Mouse (Mus musculus): ENCODE results near the gene Ranbp3l. TPM values are rescaled to one million over a fixed set of nuclear protein-coding genes. Genes with fewer than 3 reads are reported as not detected.
A peak's percentile ranks its signal among the peaks of the same experiment; 100 is the strongest.

The Ranbp3l gene
- polyA plus RNA-seq (2016; fragmentation: Nextera tagmentation; extraction: Ambion mirVana) = 7.0 and 10.9 TPM in 2 replicates

DNA sequence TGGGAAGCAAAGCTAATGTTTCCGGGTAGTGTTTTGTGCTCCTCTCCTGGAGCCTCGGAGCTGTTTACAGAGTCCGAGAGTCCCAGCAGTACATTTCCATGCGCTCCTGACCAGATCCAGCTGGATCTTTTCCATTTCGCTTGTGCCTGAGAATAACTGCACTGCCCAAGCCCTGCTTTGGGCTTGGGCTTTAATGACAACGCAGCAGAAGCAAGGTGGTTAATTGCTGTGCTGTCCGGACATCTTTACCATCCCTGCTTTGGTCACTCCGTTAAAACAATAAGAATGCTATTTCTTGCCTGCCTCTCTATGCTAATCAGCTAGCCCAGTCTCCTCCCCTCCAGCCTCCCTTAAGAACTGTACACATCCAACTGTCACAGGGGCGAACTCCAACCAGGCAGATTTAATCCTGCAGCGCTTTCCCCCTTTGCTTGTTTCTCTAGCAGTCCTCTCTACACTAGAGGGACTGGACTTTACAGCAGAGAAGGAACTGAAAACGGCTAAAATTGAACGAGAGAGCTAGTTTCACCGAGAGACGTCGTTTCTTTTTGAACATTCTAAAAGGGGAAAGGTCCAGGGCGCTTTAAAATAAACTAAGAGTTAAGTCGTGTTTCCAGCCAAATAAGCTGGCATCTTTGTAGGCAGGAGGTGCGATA, at the start of gene Ranbp3l:
Gene Ranbp3l (plus strand): TSS at position 377 of the 656 bp plus-strand sequence.
- Histone ChIP-seq H3K27me3 (no peaks in the 10 kb centered on the region), H3K4me1 (no peaks in the 10 kb centered on the region; the same call in 1 of the 2 replicates), H3K36me3 (no peaks in the 10 kb centered on the region), H3K4me3 (no peak within 1 kb of the TSS), H3K9ac (replicated peaks) (peak within 1 kb of the TSS; percentile 34; the same call in 1 of the 2 replicates), H3K27ac (replicated peaks) (no peak within 1 kb of the TSS), H3K9me3 (no peaks in the 10 kb centered on the region), H3K4me2 (replicated peaks) (peak within 1 kb of the TSS; percentile 34)
- ATAC-seq (ENCODE audit: low FRiP score, low read depth) = no peak
- WGBS = 63% methylated on average over 18 of the region's 18 CpGs

DNA sequence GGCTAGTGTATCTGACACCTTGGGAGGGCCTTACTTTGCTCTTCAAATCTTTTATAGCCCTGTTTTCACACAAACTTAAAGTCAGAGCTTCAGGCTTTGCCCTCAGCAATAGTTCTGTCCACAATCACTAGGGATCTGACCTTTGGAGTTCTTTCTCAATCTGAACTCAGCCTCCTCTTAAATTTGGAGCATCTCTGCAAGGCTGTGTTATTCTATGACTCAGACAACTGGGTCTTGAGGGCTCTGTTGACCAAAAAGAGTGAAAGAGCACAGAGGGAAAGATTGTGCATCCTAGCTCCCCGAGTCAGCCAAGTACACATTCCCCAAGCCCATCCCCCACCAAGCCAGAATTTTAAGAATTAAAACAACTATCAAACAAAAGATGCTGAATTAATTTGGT, 37.7 kb upstream of the Ranbp3l start:
- no peaks in the 10 kb centered on the region for H3K27me3 ChIP-seq
- H3K36me3 ChIP-seq = no peaks in the 10 kb centered on the region
- WGBS = 88% methylated on average over 1 of the region's 1 CpGs

DNA sequence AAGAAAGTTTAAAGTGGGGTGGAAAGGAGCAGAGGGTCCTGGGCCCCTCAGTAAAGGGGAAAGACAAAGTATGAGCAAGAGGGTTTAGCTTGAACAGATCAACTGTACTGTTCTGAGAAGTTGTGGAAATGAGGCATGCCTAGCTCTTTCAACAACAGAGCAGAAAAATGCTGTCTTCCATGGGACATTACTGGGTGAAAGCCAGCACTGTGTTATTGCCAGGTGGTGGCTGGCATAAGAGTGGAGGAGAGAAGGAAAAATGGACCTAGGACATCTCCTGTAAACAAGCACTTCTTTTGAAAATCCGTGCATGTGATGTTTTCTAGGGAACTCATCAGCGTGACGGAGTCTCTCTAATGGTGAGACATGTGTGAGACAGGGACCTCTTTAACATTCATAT, 30.8 kb upstream of the Ranbp3l start:
- no peak overlapping the region for H3K4me3 ChIP-seq
- H3K4me1 ChIP-seq = no peaks in the 10 kb centered on the region
- no peaks in the 10 kb centered on the region for H3K9me3 ChIP-seq
- H3K4me2 ChIP-seq (replicated peaks) = no peak overlapping the region
- no peak overlapping the region for H3K27ac ChIP-seq (replicated peaks)
- WGBS = 89% methylated on average over 3 of the region's 3 CpGs
- H3K36me3 ChIP-seq = no peaks in the 10 kb centered on the region
- no peak overlapping the region for H3K9ac ChIP-seq (replicated peaks)
- no peaks in the 10 kb centered on the region for H3K27me3 ChIP-seq
- no peak for ATAC-seq (ENCODE audit: low FRiP score, low read depth)

More for the DNA sequence above, 37.7 kb upstream of the Ranbp3l start:
- H3K9me3 ChIP-seq = no peaks in the 10 kb centered on the region
- ATAC-seq (ENCODE audit: low FRiP score, low read depth) = no peak
- no peak overlapping the region for H3K27ac ChIP-seq (replicated peaks)
- H3K9ac ChIP-seq (replicated peaks) = no peak overlapping the region
- H3K4me3 ChIP-seq = no peak overlapping the region
- no peaks in the 10 kb centered on the region for H3K4me1 ChIP-seq
- H3K4me2 ChIP-seq (replicated peaks) = no peak overlapping the region

DNA sequence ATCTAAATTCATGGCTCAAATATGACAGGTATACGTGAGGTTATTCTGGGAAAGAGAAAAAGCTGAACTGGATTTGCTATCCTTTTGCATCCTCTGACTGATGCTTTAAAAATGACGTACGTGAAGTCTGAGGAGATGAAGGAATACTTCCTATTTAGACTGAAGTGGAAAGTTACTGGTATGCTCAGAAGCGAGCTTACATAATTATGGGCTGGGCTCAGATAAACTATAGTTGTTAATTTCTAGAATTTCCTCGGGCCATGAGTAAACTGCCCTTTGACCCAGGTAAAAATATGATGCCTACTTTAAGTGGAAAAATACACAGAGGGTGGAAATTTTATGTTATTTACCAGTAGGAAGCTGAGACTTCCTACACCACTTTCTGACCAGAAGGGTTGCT, 26.9 kb upstream of the Ranbp3l start:
- no peaks in the 10 kb centered on the region for H3K9me3 ChIP-seq
- H3K27ac ChIP-seq (replicated peaks) = no peak overlapping the region
- no peak for ATAC-seq (ENCODE audit: low FRiP score, low read depth)
- 89% methylated on average over 5 of the region's 5 CpGs for WGBS
- H3K9ac ChIP-seq (replicated peaks) = no peak overlapping the region
- H3K27me3 ChIP-seq = no peaks in the 10 kb centered on the region
- no peak overlapping the region for H3K4me2 ChIP-seq (replicated peaks)
- H3K4me3 ChIP-seq = no peak overlapping the region
- H3K36me3 ChIP-seq = no peaks in the 10 kb centered on the region
- no peaks in the 10 kb centered on the region for H3K4me1 ChIP-seq

DNA sequence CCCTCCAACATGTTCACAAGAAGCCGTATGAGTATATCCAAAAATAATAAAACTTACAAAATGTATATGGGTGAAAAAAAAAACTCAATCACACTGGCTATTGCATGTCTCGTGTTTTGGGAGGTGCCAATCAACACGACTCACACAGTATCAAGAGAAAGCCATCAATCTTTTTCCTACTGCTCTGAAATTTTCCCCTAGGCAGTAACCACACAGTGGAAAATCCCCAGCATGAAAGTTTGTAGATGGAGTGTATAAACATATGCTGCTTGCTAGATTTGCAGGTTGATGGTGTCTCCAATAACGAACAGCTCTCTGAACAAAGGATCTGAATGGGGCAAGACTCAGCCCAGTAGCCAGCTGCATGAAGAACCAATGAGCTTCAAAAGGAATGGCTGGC, 16.9 kb upstream of the Ranbp3l start:
- 79% methylated on average over 4 of the region's 4 CpGs for WGBS
- Histone ChIP-seq H3K4me1 (no peaks in the 10 kb centered on the region), H3K9me3 (no peaks in the 10 kb centered on the region), H3K4me2 (replicated peaks) (no peak overlapping the region), H3K9ac (replicated peaks) (no peak overlapping the region), H3K27ac (replicated peaks) (no peak overlapping the region), H3K36me3 (no peaks in the 10 kb centered on the region), H3K27me3 (no peaks in the 10 kb centered on the region), H3K4me3 (no peak overlapping the region)
- no peak for ATAC-seq (ENCODE audit: low FRiP score, low read depth)

DNA sequence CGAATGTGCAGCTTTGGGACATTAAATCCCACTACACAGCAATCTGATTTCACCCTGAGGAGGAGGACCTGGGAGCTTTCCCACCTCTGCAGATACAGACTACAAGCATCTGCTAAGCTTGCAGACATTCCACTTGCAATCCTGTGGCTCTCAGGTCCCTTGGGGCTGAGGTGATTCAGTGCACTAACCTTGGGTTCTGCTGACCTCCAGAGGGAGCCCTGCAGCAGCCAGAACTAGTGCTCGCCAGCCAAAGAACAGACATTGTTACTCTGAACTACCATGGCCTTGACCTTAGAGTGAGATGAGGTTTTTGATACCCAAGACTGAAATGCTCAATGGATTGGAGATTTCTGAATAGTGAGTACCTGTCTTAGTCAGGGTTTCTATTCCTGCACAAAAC, 4.4 kb upstream of the Ranbp3l start:
- 50% methylated on average over 2 of the region's 2 CpGs for WGBS

DNA sequence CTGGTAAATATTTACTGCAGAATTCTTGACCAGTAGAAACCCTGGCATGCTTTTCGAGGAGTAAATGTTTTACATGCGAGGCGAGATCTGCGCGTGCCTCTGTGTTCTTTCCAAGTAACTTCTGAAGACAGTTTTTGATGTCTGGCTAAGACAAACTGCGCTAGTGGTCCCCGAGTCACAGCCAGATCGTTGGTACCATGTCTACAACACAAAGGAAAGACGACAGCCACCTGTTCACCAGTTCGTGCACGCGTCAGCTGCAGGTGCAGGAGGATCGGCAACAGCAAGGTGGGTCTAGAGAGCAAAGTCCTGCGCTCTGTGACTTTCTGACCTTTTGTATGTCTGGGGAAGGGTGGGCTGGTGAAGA, 463 bp downstream of the Ranbp3l start:
- Histone ChIP-seq H3K9ac (replicated peaks) (no peak overlapping the region), H3K27ac (replicated peaks) (no peak overlapping the region), H3K4me2 (replicated peaks) (no peak overlapping the region), H3K4me1 (no peaks in the 10 kb centered on the region; the same call in 1 of the 2 replicates), H3K9me3 (no peaks in the 10 kb centered on the region), H3K4me3 (no peak overlapping the region), H3K27me3 (no peaks in the 10 kb centered on the region), H3K36me3 (no peaks in the 10 kb centered on the region)
- 89% methylated on average over 14 of the region's 14 CpGs for WGBS
- ATAC-seq (ENCODE audit: low FRiP score, low read depth) = no peak

More for the DNA sequence above, 4.4 kb upstream of the Ranbp3l start:
- no peak overlapping the region for H3K4me3 ChIP-seq
- no peak for ATAC-seq (ENCODE audit: low FRiP score, low read depth)
- no peak overlapping the region for H3K9ac ChIP-seq (replicated peaks)
- no peaks in the 10 kb centered on the region for H3K36me3 ChIP-seq
- no peaks in the 10 kb centered on the region for H3K9me3 ChIP-seq
- H3K27me3 ChIP-seq = no peaks in the 10 kb centered on the region
- no peak overlapping the region for H3K27ac ChIP-seq (replicated peaks)
- H3K4me1 ChIP-seq = no peaks in the 10 kb centered on the region; the same call in 1 of the 2 replicates
- H3K4me2 ChIP-seq (replicated peaks) = no peak overlapping the region

DNA sequence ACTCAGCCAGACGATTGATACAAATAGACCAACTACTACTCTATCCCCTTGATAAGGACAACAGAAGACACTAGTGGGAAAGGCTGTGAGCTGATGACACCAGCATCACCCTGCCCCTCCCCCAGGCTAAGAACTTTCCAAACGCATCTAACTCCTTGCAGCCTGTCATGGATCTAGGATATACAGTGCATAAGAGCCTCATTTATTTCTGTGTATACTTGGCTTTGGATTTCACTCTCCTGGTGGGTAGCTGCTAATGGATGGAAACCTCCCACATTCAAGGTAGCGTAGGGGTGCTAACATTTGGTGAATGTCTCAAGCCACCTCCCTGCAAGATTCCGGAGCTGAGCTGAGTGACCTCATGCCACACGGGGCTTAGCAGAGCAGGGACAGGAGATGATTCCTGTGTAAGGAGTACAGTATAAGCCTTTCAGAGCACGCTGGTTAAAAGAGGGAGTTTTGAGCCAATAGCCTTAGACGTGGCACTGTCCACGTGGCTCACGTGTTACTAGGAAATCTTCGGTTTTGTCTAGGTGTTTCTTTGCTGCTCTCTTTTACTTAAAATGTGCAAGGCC, 1.4 kb downstream of the Ranbp3l start:
- H3K27me3 ChIP-seq = no peaks in the 10 kb centered on the region
- no peak for ATAC-seq (ENCODE audit: low FRiP score, low read depth)
- H3K9me3 ChIP-seq = no peaks in the 10 kb centered on the region
- no peak overlapping the region for H3K4me3 ChIP-seq
- H3K36me3 ChIP-seq = no peaks in the 10 kb centered on the region
- 86% methylated on average over 10 of the region's 10 CpGs for WGBS
- H3K4me2 ChIP-seq (replicated peaks) = no peak overlapping the region
- H3K9ac ChIP-seq (replicated peaks) = no peak overlapping the region
- H3K27ac ChIP-seq (replicated peaks) = no peak overlapping the region
- H3K4me1 ChIP-seq = no peaks in the 10 kb centered on the region; the same call in 1 of the 2 replicates

DNA sequence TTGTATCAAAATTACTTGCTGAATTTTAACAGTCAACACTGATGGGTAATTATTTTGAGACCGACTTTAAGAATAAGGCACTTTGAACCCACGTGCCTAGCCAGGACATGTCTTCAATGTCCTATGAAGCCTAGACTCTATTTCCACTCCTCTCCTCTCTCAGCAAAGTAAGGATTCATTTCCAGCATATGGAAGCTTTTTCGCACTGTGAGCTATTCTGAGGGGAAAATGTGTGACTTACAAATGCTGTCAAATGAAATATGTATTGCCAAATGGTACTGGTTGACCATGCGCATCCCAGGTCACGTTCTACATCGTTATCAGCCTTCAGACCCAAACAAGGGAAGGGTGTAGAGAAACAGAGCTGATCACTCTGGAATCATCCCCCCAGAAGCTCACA, 23.5 kb downstream of the Ranbp3l start:
- no peak overlapping the region for H3K4me2 ChIP-seq (replicated peaks)
- 93% methylated on average over 6 of the region's 6 CpGs for WGBS
- no peaks in the 10 kb centered on the region for H3K9me3 ChIP-seq
- no peaks in the 10 kb centered on the region for H3K36me3 ChIP-seq
- no peaks in the 10 kb centered on the region for H3K27me3 ChIP-seq
- H3K9ac ChIP-seq (replicated peaks) = no peak overlapping the region
- no peak for ATAC-seq (ENCODE audit: low FRiP score, low read depth)
- H3K4me1 ChIP-seq = no peaks in the 10 kb centered on the region
- H3K4me3 ChIP-seq = no peak overlapping the region
- H3K27ac ChIP-seq (replicated peaks) = no peak overlapping the region

DNA sequence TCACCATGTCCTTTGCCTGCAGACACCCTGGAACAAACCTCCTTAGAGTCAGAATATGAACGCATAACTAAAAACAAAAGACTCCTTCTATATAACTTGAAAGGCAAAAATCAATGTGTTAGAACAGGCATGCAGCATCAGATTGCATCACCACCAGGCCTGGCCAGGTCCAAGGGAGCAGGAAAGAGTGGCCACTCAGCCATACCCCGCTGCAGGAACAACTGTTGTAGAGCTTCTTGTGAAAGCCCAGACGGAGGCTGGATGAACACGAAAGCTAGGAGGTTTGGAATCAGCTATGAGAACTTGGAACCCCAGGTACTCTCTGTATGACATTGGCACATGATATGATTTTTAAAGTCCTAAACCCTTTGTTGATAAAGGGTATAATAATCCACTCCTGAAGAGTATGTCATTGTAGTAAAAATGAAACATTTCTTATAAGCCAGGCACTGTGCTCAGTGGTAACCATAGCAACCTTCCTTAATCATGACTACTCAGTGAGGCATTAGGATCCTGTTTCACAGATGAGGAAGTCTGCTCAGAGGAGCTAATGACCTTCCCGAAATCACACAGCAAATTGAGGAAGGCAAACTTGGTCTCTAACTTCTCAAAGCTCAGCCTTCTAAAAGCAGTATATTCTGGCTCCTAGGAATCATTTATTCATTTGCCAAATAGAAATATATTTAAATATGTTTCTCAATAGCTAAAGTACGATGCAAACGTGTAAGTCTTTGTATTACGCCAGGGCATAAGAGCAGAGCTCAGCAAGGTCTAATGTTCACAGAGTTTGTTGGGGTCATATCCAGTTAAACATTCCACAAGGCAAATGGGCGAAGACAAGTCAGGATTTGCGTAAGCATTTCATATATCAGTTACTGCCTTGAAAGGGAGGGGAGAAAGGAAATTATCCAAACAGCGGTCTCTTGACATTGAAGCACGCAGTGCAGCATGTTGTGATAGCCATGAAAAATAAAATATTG, 24.4 kb downstream of the Ranbp3l start:
- Histone ChIP-seq H3K9ac (replicated peaks) (no peak overlapping the region), H3K9me3 (no peaks in the 10 kb centered on the region), H3K4me3 (no peak overlapping the region), H3K27ac (replicated peaks) (no peak overlapping the region), H3K4me1 (no peaks in the 10 kb centered on the region), H3K4me2 (replicated peaks) (no peak overlapping the region), H3K36me3 (no peaks in the 10 kb centered on the region), H3K27me3 (no peaks in the 10 kb centered on the region)
- ATAC-seq (ENCODE audit: low FRiP score, low read depth) = 0 out of 2 replicates have a peak, but pooled peaks have one; percentile 54
- WGBS = 76% methylated on average over 12 of the region's 12 CpGs

DNA sequence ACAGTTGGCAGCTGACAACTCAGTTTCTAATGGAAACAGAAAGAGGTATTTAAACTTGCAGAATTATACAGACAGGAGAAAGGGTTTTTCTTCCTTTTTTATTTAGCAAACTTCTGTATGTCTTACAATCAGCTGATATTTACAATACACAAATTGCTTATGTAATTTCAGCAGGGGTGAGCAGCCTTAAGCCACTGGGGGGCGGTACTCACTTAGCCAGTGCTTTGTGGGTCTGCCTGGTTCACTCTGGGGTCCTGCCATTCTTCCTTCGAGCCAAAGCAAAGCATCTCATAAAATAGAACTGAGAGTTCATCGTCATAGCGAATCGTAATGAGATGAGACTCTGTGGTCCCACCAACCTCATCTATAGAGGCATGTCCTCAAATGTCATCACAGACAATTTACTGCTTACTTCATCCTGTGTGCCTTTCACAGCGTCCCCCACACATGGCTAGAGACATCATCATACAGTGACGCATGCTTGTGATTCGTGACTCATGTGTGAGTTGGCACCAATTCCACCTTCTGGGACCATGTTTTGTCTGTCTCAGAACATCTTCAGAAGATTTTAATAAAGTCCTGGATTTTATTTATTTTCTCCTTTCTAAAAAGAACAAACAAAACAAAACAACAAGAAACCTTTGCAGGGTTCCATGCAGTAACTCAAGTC, 27.0 kb downstream of the Ranbp3l start:
- WGBS = 79% methylated on average over 8 of the region's 8 CpGs
- no peak overlapping the region for H3K9ac ChIP-seq (replicated peaks)
- no peaks in the 10 kb centered on the region for H3K4me1 ChIP-seq

More for the DNA sequence above, 27.0 kb downstream of the Ranbp3l start:
- no peak overlapping the region for H3K4me3 ChIP-seq
- H3K9me3 ChIP-seq = no peaks in the 10 kb centered on the region
- no peak overlapping the region for H3K4me2 ChIP-seq (replicated peaks)
- no peak overlapping the region for H3K27ac ChIP-seq (replicated peaks)
- H3K36me3 ChIP-seq = no peaks in the 10 kb centered on the region
- H3K27me3 ChIP-seq = no peaks in the 10 kb centered on the region
- no peak for ATAC-seq (ENCODE audit: low FRiP score, low read depth)

Measured in midbrain, embryonic 12.5 days (tissue).